Mouse (Mus musculus): Measurements from ENCODE around the gene Myo5a.

Myo5a gene

DNA sequence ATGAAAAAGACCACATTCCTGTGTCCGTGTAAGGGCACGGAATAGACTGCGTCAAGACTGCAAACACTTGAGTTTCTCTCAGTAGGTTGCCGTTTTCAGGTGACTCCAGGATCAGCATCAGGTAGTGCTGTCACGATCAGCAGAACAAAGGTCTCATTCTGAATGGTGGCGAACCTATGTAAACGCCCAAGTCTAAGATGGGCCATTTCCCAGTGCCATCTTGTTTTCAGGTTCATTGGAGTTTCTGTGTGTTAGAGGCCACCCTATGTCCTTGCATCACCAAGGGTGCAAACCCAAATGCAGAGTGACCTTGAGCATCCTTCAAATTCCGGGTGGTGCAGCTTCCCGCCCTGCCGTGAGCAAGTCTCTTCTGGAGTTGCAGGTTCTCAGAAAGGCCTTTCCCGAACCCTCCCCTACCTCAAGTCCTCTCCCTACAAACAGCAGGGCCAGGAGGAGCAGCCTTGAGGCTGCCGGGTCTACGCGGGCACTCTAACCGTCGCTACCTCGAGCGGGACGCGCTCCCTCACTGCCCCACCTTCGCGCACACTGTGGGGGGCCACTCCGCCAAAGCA is at the start of gene Myo5a:
Myo5a (plus strand) TSS at position 559 of the 572 bp plus-strand sequence.
- no peak for DNase-seq (ENCODE audit: low spot score in 2 of 2)

- DNase-seq (ENCODE audit: low spot score in 2 of 2) = no peak
These were observed 48.3 kb upstream of the Myo5a start for GRCm38 (mm10) chr9:75022546-75022945.

GRCm38 (mm10) chr9:75023150-75023894 is 47.5 kb upstream of the Myo5a start:
- no peak for DNase-seq (ENCODE audit: low spot score in 2 of 2)

GRCm38 (mm10) chr9:75024089-75024488 is 46.7 kb upstream of the Myo5a start:
- no peak for DNase-seq (ENCODE audit: low spot score in 2 of 2)

- DNase-seq (ENCODE audit: low spot score in 2 of 2) = no peak
These were observed 45.1 kb upstream of the Myo5a start for GRCm38 (mm10) chr9:75025689-75026088.

- no peak for DNase-seq (ENCODE audit: low spot score in 2 of 2)
These were observed 38.4 kb upstream of the Myo5a start for GRCm38 (mm10) chr9:75032408-75032807.

- no peak for DNase-seq (ENCODE audit: low spot score in 2 of 2)
These were observed 37.7 kb upstream of the Myo5a start for GRCm38 (mm10) chr9:75033141-75033540.

DNA sequence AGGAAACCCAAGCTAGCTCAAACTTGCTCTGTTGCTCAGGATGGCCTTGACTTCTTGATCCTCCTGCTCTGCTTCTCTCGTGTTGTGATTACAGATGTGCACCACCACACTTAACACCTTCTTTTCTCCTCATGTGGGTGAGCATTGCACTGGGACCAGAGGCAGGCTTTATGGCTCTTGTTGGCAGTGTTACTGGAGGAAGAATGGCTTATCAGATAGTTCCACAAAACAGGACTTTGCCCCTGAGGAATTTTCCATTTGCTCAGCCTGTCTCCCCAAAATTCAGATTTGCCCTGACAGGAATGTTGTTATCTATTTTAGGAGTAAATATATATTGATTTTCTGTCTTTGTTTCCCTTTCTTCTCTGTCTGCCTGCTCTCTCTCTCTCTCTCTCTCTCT is 36.1 kb upstream of the Myo5a start:
- DNase-seq (ENCODE audit: low spot score in 2 of 2) = no peak

GRCm38 (mm10) chr9:75035944-75036343 is 34.9 kb upstream of the Myo5a start:
- DNase-seq (ENCODE audit: low spot score in 2 of 2) = no peak

DNA sequence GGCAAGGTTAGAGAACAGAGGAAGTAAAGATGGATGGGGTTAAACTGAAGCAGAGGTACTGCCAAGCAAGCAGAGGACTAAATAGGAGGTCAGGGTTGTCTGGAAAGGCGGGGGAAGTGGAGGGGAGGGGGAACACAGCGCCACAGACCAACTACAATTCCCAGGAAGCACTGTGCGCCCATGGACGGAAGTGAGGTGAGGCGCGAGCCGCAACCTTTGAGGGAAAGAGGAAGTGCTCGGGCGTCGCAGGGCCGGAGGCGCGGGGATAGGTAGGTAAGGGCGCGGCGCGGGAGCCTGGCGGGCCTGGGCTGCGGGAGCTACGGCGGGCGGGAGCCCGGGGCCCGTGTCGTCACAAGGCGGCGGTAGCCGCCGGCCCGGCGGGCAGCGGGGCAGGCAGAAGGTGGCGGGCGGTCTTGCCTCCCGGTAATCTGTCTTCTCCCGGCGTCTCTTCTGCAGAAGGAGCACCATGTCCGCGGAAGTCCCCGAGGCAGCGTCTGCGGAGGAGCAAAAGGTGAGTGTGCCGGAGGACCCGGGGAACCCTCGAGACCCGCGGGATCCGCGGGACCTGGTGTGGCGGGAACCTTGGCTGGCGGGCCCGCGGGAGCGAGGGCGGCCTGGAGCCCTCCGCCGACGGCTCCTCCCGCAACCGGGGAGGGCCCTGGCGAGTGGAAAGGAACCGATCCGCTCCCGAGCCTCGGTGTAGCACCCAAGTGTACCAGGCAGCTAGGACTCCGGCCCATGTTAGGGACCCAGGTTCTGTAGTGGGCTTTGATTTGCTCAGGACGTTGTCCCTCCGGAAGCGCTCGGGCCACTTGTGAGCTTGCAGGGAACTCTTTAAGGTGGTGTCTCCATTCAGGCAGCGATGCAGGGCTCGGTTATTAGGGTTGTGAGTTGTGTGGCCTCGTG is 33.1 kb upstream of the Myo5a start, which contains the start of gene Arpp19:
Arpp19 (plus strand) TSS at position 164 of the 906 bp plus-strand sequence.
- peak; percentile 86 to 88 for DNase-seq (ENCODE audit: low spot score in 2 of 2)

GRCm38 (mm10) chr9:75038357-75038688 is 32.5 kb upstream of the Myo5a start:
- no peak for DNase-seq (ENCODE audit: low spot score in 2 of 2)

DNA sequence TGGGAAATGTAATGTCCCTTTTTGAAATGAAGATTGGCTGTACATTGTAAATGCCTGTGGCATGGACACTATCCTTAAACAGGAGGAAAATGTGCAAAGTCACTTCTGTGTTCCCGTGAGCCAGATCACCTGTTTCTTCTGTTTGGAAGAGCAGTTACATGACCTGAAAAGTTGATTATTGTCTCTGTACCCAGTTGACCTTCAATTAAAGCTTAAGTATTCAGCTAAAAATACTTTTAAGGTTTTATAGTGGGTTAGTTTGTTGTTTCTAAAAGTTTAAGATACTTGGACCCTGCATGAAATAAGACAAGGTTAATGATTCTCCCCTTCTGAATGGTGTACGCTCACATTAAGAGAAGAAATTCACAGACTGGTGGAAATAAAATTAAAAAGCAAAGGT is 30.2 kb upstream of the Myo5a start:
- DNase-seq (ENCODE audit: low spot score in 2 of 2) = no peak

GRCm38 (mm10) chr9:75041840-75042525 is 28.8 kb upstream of the Myo5a start:
- DNase-seq (ENCODE audit: low spot score in 2 of 2) = no peak

- no peak for DNase-seq (ENCODE audit: low spot score in 2 of 2)
These were observed 27.6 kb upstream of the Myo5a start for GRCm38 (mm10) chr9:75043191-75043590.

DNA sequence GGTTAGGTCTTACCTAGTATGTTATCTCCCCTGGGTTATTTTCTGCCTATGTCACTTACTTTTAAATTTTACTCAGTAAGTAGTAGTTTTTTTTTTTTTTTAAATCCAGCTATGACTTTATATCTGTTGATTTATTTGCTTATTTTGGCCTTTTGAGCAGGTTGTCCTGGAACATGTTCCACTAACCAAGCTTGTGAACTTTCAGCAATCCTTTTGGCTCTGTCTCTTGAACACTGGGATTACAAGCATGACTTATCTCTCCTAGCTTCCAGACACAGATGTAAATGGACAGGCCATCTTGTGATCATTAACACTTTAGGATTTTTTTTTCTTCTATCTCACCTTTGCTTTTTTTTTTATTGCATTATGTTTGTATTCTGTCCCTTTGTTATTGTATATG is 23.7 kb upstream of the Myo5a start:
- DNase-seq (ENCODE audit: low spot score in 2 of 2) = no peak

DNA sequence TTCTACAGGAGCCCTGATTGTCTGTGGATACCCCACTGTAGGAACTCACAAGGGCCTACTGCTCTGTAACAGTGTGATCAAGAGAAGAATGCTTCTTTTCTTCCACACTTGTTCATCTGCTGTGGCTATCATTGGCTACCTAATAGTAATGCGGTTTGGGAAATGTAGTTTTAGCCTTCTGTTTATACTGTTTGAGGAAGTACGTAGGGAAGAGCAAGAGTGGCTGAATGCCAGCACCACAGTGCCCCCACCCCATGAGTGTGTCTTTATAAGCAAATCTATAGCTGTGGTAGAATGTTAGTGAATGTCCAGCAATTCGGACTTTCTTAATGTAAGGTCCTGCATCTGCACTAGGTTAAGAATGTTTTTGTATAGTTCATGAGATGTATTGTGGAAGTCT is 21.7 kb upstream of the Myo5a start:
- peak in 1 of 2 experiments; percentile 13 for DNase-seq (ENCODE audit: low spot score in 2 of 2)

- DNase-seq (ENCODE audit: low spot score in 2 of 2) = peak; percentile 64 to 73
These were observed 20.8 kb upstream of the Myo5a start for GRCm38 (mm10) chr9:75050003-75050402.

- no peak for DNase-seq (ENCODE audit: low spot score in 2 of 2)
These were observed 19.0 kb upstream of the Myo5a start for GRCm38 (mm10) chr9:75051841-75052240.

DNA sequence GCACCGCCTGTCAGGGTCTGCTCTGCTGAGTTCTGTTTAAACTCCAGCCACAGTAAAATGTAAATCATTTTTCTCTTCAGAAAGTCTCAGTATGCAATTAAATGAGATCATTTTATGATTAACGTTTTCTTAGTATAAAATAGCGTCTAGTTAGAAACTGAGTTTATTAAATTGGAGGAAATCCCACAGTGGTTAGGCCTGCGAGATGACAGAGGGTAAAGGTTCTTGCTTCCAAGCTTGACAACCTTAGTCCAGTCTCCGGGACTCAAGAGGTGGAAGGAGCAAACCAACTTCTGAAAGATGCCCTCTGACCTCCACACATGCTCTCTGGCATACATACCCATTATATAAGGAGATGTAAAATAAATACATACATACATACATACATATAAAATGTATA is 15.8 kb upstream of the Myo5a start:
- DNase-seq (ENCODE audit: low spot score in 2 of 2) = no peak

- no peak for DNase-seq (ENCODE audit: low spot score in 2 of 2)
These were observed 6.0 kb upstream of the Myo5a start for GRCm38 (mm10) chr9:75064678-75065331.

- DNase-seq (ENCODE audit: low spot score in 2 of 2) = peak; percentile 77 to 83
These were observed 352 bp downstream of the Myo5a start for GRCm38 (mm10) chr9:75071029-75071705.
